Mouse (Mus musculus) midbrain, embryonic 15.5 days (tissue): Measurements from ENCODE around the gene Nrip1. TPM values are rescaled to one million over a fixed set of nuclear protein-coding genes. Genes with fewer than 3 reads are reported as not detected.

Source experiments
- ATAC-seq: fragments of 200-750 bp; cut with Nextera tagmentation; replicated peaks from 2 replicates; pipeline ENCODE4 v1.8.0; 2017; ENCODE audit warnings: moderate TSS enrichment
- H3K27ac ChIP-seq: fragments of 300-500 bp; sonication (generic); 2 replicates; pipeline ENCODE4 v1.5.1; 2015; ENCODE audit warnings: mild to moderate bottlenecking, inconsistent platforms
- H3K27me3 ChIP-seq: fragments of 300-500 bp; sonication (generic); replicated peaks from 2 replicates; pipeline ENCODE4 v1.6.1; 2015; ENCODE audit warnings: inconsistent platforms
- H3K36me3 ChIP-seq: fragments of 300-500 bp; sonication (generic); replicated peaks from 2 replicates; pipeline ENCODE4 v1.6.1; 2015; ENCODE audit warnings: inconsistent platforms
- H3K4me1 ChIP-seq: fragments of 300-500 bp; sonication (generic); 2 replicates; pipeline ENCODE4 v1.6.1; 2015; ENCODE audit warnings: inconsistent platforms
- H3K4me2 ChIP-seq: fragments of 300-500 bp; sonication (generic); 2 replicates; pipeline ENCODE4 v1.6.1; 2015; ENCODE audit warnings: inconsistent platforms, mild to moderate bottlenecking, moderate library complexity
- H3K4me3 ChIP-seq: fragments of 300-500 bp; sonication (generic); 2 replicates; pipeline ENCODE4 v1.5.1; 2015; ENCODE audit warnings: mild to moderate bottlenecking, inconsistent platforms
- H3K9ac ChIP-seq: fragments of 300-500 bp; sonication (generic); 2 replicates; pipeline ENCODE4 v1.6.1; 2015; ENCODE audit warnings: mild to moderate bottlenecking, inconsistent platforms
- H3K9me3 ChIP-seq: fragments of 300-500 bp; sonication (generic); 2 replicates; pipeline ENCODE4 v1.6.1; 2016; ENCODE audit warnings: inconsistent platforms
- WGBS: fragments of 180-500 bp; shearing (Covaris S2); methylation state at CpG from one replicate; pipeline ENCODE4 v1.1.7; 2015; ENCODE audit warnings: mixed read lengths; 5-methylcytosine and 5-hydroxymethylcytosine counted together
- polyA plus RNA-seq: library from polyadenylated mRNA; unstranded; fragments of >200 nt; fragmentation: Nextera tagmentation; extraction: Ambion mirVana; gene quantifications from 2 replicates; pipeline ENCODE4 v1.2.1, GENCODE M21; 2015

Nrip1 gene
- polyA plus RNA-seq, 1 experiment from 2014 or later: 38.3 TPM

DNA sequence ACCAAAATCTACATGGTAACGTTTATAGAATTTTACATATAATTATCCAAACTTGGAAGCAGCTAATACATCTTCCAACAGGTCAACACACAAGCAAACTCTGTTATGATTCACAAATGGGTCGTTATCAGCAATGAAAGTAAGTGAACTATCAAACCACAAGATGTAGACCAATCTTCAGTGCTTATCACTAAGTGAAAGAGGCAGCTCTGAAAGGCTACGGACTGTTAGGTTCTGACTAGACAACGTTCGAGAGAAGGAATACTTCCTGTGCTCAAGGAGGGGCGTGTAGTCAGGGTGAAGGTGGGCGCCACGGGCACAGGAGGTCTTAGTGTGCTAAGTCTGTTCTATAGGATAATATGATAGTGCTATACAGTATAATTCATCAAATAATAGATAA lies 93.3 kb downstream of the Nrip1 start:
- 90% methylated on average over 8 of the region's 8 CpGs for WGBS
- H3K36me3 ChIP-seq: no peaks in the 10 kb centered on the region

DNA sequence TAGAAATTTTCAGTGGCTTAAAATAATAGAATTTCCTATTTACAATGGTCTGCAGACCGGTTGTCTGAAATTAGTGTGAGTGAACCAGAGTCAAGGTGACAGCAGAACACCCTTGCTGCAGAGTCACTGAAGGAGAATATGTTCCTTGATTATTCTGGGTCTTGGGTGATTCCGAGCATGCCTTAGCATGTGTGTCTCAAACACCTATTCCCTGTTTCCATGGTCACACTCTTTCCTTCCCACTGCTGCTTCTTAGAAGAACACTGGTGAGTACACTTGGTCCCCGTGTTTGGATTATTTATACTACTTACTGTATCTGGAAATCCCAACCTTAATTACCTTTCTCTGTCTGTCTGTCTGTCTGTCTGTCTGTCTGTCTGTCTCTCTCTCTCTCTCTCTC lies 97.4 kb downstream of the Nrip1 start:
- Histone ChIP-seq H3K9me3 (no peaks in the 10 kb centered on the region), H3K9ac (no peak overlapping the region), H3K4me3 (no peak overlapping the region), H3K4me1 (no peaks in the 10 kb centered on the region), H3K4me2 (no peak overlapping the region), H3K36me3 (no peaks in the 10 kb centered on the region), H3K27me3 (no peaks in the 10 kb centered on the region), H3K27ac (no peak overlapping the region)
- no peak for ATAC-seq
- WGBS: 87% methylated on average over 3 of the region's 3 CpGs

More for the DNA sequence above, 93.3 kb downstream of the Nrip1 start:
- Histone ChIP-seq H3K9me3 (no peaks in the 10 kb centered on the region), H3K4me3 (no peak overlapping the region), H3K27ac (no peak overlapping the region), H3K9ac (no peak overlapping the region), H3K4me2 (no peak overlapping the region), H3K4me1 (no peaks in the 10 kb centered on the region), H3K27me3 (no peaks in the 10 kb centered on the region)
- no peak for ATAC-seq

DNA sequence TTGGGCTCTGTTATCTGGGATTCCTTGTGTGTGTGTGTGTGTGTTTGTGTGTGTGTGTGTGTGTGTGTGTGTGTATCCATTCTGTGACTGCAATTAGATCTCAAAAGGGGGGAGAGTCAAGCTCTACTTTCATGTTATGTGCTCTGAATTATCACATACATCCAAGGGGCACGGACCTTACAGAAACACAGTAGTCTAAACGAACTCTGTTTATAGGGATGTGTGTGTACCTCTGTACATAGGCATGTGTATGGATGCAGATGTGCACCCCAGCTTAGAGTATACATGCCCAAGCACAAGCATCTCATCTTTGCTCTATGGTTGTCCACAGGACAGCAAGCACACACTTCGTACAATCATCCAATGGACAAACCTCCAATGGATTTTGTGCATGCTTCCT lies 98.0 kb downstream of the Nrip1 start:
- no peak for ATAC-seq
- Histone ChIP-seq H3K27me3 (no peaks in the 10 kb centered on the region), H3K9me3 (no peaks in the 10 kb centered on the region), H3K9ac (no peak overlapping the region), H3K27ac (no peak overlapping the region), H3K36me3 (no peaks in the 10 kb centered on the region), H3K4me1 (no peaks in the 10 kb centered on the region), H3K4me3 (no peak overlapping the region), H3K4me2 (no peak overlapping the region)
- WGBS: 84% methylated on average over 3 of the region's 3 CpGs

- H3K27ac ChIP-seq: no peak overlapping the region
- no peaks in the 10 kb centered on the region for H3K36me3 ChIP-seq
- ATAC-seq: 0 out of 2 replicates have a peak, but pooled peaks have one; percentile 33
- H3K4me2 ChIP-seq: no peak overlapping the region
- no peaks in the 10 kb centered on the region for H3K9me3 ChIP-seq
- H3K4me1 ChIP-seq: no peaks in the 10 kb centered on the region
- WGBS: 75% methylated on average over 7 of the region's 7 CpGs
- H3K9ac ChIP-seq: no peak overlapping the region
- H3K4me3 ChIP-seq: no peak overlapping the region
- H3K27me3 ChIP-seq: no peaks in the 10 kb centered on the region
Measured at GRCm38 (mm10) chr16:76275166-76275565, 98.5 kb downstream of the Nrip1 start.

GRCm38 (mm10) chr16:76266635-76267268 lies 106.9 kb downstream of the Nrip1 start:
- ATAC-seq: no peak
- Histone ChIP-seq H3K36me3 (no peaks in the 10 kb centered on the region), H3K4me3 (no peak overlapping the region), H3K27ac (no peak overlapping the region), H3K9ac (no peak overlapping the region), H3K4me1 (no peaks in the 10 kb centered on the region), H3K4me2 (no peak overlapping the region), H3K9me3 (no peaks in the 10 kb centered on the region), H3K27me3 (no peaks in the 10 kb centered on the region)
- 85% methylated on average over 9 of the region's 9 CpGs for WGBS

GRCm38 (mm10) chr16:76265874-76266273 lies 107.8 kb downstream of the Nrip1 start:
- Histone ChIP-seq H3K4me1 (no peaks in the 10 kb centered on the region), H3K36me3 (no peaks in the 10 kb centered on the region), H3K9me3 (no peaks in the 10 kb centered on the region), H3K4me2 (no peak overlapping the region), H3K27ac (no peak overlapping the region), H3K27me3 (no peaks in the 10 kb centered on the region), H3K9ac (no peak overlapping the region), H3K4me3 (no peak overlapping the region)
- 23% methylated on average over 2 of the region's 2 CpGs for WGBS
- ATAC-seq: no peak

DNA sequence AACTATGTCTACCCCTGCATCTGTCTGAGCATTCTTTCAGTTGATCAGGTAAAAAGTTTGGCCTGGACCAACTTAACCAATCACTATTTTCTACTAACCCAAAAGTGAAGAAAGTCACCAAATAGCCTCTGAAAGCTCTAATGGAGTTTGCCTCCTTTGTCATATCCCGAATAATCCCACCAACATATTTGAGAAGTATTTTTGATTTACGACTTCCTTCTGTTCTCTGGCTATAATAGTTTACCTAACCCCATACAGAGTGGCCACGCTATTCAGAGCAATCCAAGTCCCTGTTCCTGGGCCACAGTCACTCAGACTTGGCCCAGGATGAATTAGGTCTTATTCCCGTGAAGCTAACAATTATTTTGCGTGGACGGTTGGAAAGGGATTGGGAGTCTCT lies 108.3 kb downstream of the Nrip1 start:
- 76% methylated on average over 6 of the region's 6 CpGs for WGBS
- Histone ChIP-seq H3K36me3 (no peaks in the 10 kb centered on the region), H3K27ac (no peak overlapping the region), H3K27me3 (no peaks in the 10 kb centered on the region), H3K9ac (no peak overlapping the region), H3K4me2 (no peak overlapping the region), H3K4me3 (no peak overlapping the region), H3K4me1 (no peaks in the 10 kb centered on the region), H3K9me3 (no peaks in the 10 kb centered on the region)
- ATAC-seq: no peak

DNA sequence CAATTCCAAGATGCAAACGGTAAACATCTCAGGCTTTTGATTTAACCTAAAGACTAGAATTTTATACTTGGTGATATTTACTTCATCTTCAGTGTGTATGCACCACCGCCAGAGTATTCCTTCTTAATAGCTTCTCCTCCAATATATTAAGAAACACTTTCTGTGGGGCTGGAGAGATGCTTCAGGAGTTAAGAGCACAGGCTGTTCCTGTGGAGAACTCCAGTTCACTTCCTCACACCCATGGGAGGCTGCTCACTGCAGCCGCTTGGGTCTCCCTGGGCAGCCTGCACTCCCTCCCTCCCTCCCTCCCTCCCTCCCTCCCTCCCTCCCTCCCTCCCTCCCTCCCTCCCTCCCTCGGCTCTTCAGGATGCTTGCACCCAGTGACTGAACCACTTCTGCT lies 110.2 kb downstream of the Nrip1 start:
- Histone ChIP-seq H3K36me3 (no peaks in the 10 kb centered on the region), H3K9me3 (no peaks in the 10 kb centered on the region), H3K27ac (no peak overlapping the region), H3K9ac (no peak overlapping the region), H3K27me3 (no peaks in the 10 kb centered on the region), H3K4me2 (no peak overlapping the region), H3K4me1 (no peaks in the 10 kb centered on the region), H3K4me3 (no peak overlapping the region)
- ATAC-seq: no peak
- 45% methylated on average over 4 of the region's 4 CpGs for WGBS

DNA sequence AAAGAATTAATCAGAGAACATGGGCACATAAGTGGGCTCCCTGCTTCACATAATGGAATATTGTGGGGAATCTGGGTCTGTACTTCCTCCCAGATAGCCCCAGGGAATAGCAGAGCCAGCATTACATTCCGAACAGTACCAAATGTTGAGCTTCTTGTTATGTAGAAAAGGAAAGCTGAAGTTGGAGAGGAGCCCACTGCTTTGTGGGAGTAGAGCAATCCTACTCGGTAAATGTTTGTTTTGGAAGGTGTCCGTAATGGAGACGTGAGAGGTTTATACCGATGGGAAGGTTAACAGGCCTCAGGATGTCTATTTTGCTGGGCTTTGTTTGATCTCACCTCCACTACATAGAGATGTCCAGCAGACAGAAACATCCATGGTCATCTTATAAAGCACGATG lies 113.3 kb downstream of the Nrip1 start:
- Histone ChIP-seq H3K4me3 (no peak overlapping the region), H3K36me3 (no peaks in the 10 kb centered on the region), H3K9ac (no peak overlapping the region), H3K9me3 (no peaks in the 10 kb centered on the region), H3K4me2 (no peak overlapping the region), H3K27me3 (no peaks in the 10 kb centered on the region), H3K27ac (no peak overlapping the region), H3K4me1 (no peaks in the 10 kb centered on the region)
- 71% methylated on average over 6 of the region's 6 CpGs for WGBS
- no peak for ATAC-seq

DNA sequence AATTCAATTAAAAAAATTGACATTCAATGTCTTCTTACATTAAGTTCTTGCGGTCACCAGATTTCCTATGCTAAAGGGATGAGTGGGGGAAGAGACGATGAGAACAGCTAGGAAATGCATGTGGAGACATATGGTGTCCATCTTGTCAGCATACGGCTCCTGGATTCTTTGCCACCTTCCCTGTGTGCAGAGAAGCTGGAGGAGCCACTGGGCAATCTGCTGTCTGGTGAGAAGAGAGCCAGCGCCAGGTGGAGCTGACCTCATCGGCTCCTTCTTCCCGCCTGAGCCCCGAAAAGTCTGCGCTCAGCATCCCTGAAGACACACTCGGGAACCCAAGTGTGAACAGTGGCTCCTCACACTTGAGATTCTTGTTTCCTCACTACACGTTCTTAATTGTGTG lies 121.8 kb downstream of the Nrip1 start:
- 90% methylated on average over 10 of the region's 10 CpGs for WGBS
- H3K9me3 ChIP-seq: no peaks in the 10 kb centered on the region
- H3K4me2 ChIP-seq: no peak overlapping the region
- H3K36me3 ChIP-seq: no peaks in the 10 kb centered on the region
- no peaks in the 10 kb centered on the region for H3K4me1 ChIP-seq
- no peaks in the 10 kb centered on the region for H3K27me3 ChIP-seq
- no peak for ATAC-seq
- no peak overlapping the region for H3K9ac ChIP-seq
- no peak overlapping the region for H3K27ac ChIP-seq
- no peak overlapping the region for H3K4me3 ChIP-seq

DNA sequence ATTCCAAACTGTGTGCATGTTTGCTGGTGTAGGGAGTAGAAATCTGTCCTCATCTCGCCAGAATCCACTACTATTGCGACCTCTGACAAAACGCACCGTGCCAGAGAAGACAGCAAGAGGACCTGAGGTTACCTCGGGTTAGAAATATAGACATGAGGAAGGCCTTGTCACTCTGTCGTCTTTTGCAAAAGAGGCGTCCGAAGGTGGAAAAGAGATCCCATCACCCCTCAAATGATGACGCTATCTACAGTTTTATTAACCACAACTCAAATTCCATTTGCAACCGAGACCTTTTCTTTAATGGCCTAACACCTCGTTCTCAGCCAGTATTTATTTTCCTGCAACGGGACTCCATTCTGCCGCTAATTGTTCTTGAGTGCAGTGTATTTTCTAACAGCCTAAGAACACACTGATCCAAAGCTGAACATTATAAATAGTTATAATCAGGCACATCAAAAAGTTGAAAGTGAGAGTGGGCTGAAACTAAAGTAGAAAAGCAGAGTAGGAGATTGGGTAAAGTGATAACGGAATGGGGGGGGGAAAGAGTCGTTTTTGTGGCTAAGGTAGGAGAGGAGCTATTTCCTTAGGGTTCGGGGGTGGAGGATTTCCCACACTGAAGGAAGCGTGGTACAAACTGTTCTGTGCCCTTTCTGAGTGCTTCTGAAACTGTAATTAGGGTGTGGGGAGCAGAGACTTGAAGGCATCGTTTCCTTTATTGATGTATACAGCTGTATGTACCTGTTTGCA lies 124.1 kb downstream of the Nrip1 start:
- WGBS: 88% methylated on average over 18 of the region's 18 CpGs
- H3K27ac ChIP-seq: no peak overlapping the region

DNA sequence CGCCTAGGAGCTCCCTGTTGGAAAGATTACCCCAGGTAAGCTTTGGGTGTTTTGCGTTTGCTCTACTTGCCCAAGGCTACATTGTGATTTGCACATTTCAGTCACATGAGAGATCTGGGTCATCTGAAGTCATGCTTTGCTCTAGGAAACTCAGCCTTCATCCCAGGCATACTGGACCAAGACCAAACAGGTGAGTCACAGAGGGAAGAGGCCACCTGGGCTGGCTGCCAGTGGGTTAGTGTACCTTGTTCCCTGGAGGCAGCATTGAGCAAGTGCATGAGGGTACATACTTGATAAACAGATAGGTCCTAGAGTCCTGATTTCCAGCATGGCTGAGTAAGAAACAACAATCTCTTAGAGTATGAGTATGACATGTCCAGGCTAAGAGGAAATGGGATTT lies 130.8 kb downstream of the Nrip1 start:
- Histone ChIP-seq H3K27ac (no peak overlapping the region), H3K9me3 (no peaks in the 10 kb centered on the region), H3K27me3 (no peaks in the 10 kb centered on the region), H3K4me2 (no peak overlapping the region), H3K36me3 (no peaks in the 10 kb centered on the region), H3K9ac (no peak overlapping the region), H3K4me1 (no peaks in the 10 kb centered on the region), H3K4me3 (no peak overlapping the region)
- no peak for ATAC-seq
- 90% methylated on average over 2 of the region's 2 CpGs for WGBS

More for the DNA sequence above, 124.1 kb downstream of the Nrip1 start:
- Histone ChIP-seq H3K9me3 (no peaks in the 10 kb centered on the region), H3K4me3 (no peak overlapping the region), H3K9ac (no peak overlapping the region), H3K4me2 (no peak overlapping the region), H3K36me3 (no peaks in the 10 kb centered on the region), H3K27me3 (no peaks in the 10 kb centered on the region), H3K4me1 (no peaks in the 10 kb centered on the region)
- ATAC-seq: no peak

- WGBS: 77% methylated on average over 4 of the region's 4 CpGs
- ATAC-seq: no peak
Measured at GRCm38 (mm10) chr16:76241266-76241665, 132.4 kb downstream of the Nrip1 start.

More at GRCm38 (mm10) chr16:76241266-76241665, 132.4 kb downstream of the Nrip1 start:
- Histone ChIP-seq H3K9ac (no peak overlapping the region), H3K27ac (no peak overlapping the region), H3K4me1 (no peaks in the 10 kb centered on the region), H3K36me3 (no peaks in the 10 kb centered on the region), H3K4me3 (no peak overlapping the region), H3K4me2 (no peak overlapping the region), H3K27me3 (no peaks in the 10 kb centered on the region), H3K9me3 (no peaks in the 10 kb centered on the region)
